Mouse (Mus musculus) MEL (cell line): ENCODE measurements at regions not wholly inside any gene's neighbourhood (a gene's known extent, or its start where the extent isn't known, plus 50 kb on each side); places are given as distances from the start of the nearest gene placed in this dataset.

Experiments used
- CHD1 ChIP-seq: IDR thresholded peaks from 2 replicates; pipeline ENCODE4 v1.6.1; 2012; ENCODE audit warnings: low read depth, mild to moderate bottlenecking, inconsistent platforms, low read length, improper control_type of control experiment
- CTCF ChIP-seq, 3 experiments: IDR thresholded peaks in 2 of 3; conservative IDR thresholded peaks in 1 of 3; 2 replicates each; pipeline ENCODE4 v1.5.1; 2011 to 2012; ENCODE audit warnings: low read length in 3 of 3, low read depth in 2 of 3, mild to moderate bottlenecking in 2 of 3, improper control_type of control experiment in 1 of 3, inconsistent platforms in 1 of 3, mixed read lengths in 1 of 3, moderate library complexity in 1 of 3; ENCODE audit not compliant: control insufficient read depth in 1 of 3, insufficient read depth in 1 of 3, poor library complexity in 1 of 3, severe bottlenecking in 1 of 3
- EP300 ChIP-seq, 2 experiments: IDR thresholded peaks; 2 replicates each; pipeline ENCODE4 v1.6.1; 2011; ENCODE audit warnings: improper control_type of control experiment in 2 of 2, low read length in 2 of 2, low read depth in 1 of 2, mild to moderate bottlenecking in 1 of 2
- GABPA ChIP-seq: IDR thresholded peaks from 2 replicates; pipeline ENCODE4 v1.6.1; 2012; ENCODE audit warnings: low read depth, mild to moderate bottlenecking, inconsistent platforms, low read length, improper control_type of control experiment, moderate library complexity
- HCFC1 ChIP-seq: IDR thresholded peaks from 2 replicates; pipeline ENCODE4 v1.6.1; 2012; ENCODE audit warnings: low read depth, mild to moderate bottlenecking, inconsistent platforms, low read length, improper control_type of control experiment, moderate library complexity
- KAT2A ChIP-seq: conservative IDR thresholded peaks from 2 replicates; pipeline ENCODE4 v1.6.1; 2012; ENCODE audit warnings: low read depth, low read length, improper control_type of control experiment, inconsistent platforms
- MAFK ChIP-seq: IDR thresholded peaks from 2 replicates; pipeline ENCODE4 v1.6.1; 2011; ENCODE audit warnings: low read depth, mild to moderate bottlenecking, low read length, improper control_type of control experiment, borderline replicate concordance
- MYC ChIP-seq: IDR thresholded peaks from 2 replicates; pipeline ENCODE4 v1.6.1; 2011; ENCODE audit warnings: low read depth, mild to moderate bottlenecking, low read length, improper control_type of control experiment, moderate library complexity
- POLR2A ChIP-seq, 2 experiments: IDR thresholded peaks; 2 replicates each; pipeline ENCODE4 v1.6.1; 2011 to 2012; ENCODE audit warnings: low read length in 2 of 2, mild to moderate bottlenecking in 2 of 2, control low read depth in 1 of 2, improper control_type of control experiment in 1 of 2, low read depth in 1 of 2, moderate library complexity in 1 of 2; ENCODE audit not compliant: control insufficient read depth in 1 of 2, insufficient read depth in 1 of 2, poor library complexity in 1 of 2
- POLR2AphosphoS2 ChIP-seq: IDR thresholded peaks from 2 replicates; pipeline ENCODE4 v1.6.1; 2011; ENCODE audit warnings: low read length, improper control_type of control experiment
- TAL1 ChIP-seq: IDR thresholded peaks from 2 replicates; pipeline ENCODE4 v1.6.1; 2012; ENCODE audit warnings: mild to moderate bottlenecking, inconsistent platforms, low read length, moderate library complexity, mixed read lengths
- TCF12 ChIP-seq: IDR thresholded peaks from 2 replicates; pipeline ENCODE4 v1.6.1; 2014; ENCODE audit warnings: low read depth, mild to moderate bottlenecking, inconsistent platforms, low read length, improper control_type of control experiment, moderate library complexity

GRCm38 (mm10) chr4:53952288-53952687 is 126.4 kb downstream of the Tmem38b start:
- TF ChIP-seq KAT2A (no peak), EP300 (IDR thresholded peaks at IDR 0.05; ENCODE audit: low read depth in 1 of 2, low read length in 2 of 2) (no peak), CTCF (IDR thresholded peaks at IDR 0.05 in 2 of 3, conservative IDR thresholded peaks at IDR 0.05 in 1 of 3; ENCODE audit: control insufficient read depth in 1 of 3, insufficient read depth in 1 of 3, low read depth in 2 of 3, low read length in 3 of 3, poor library complexity in 1 of 3, severe bottlenecking in 1 of 3) (no peak), CHD1 (no peak), POLR2AphosphoS2 (no peak), TAL1 (no peak), HCFC1 (no peak), TCF12 (no peak), POLR2A (IDR thresholded peaks at IDR 0.05; ENCODE audit: control insufficient read depth in 1 of 2, insufficient read depth in 1 of 2, low read depth in 1 of 2, low read length in 2 of 2, poor library complexity in 1 of 2) (no peak), MYC (no peak), GABPA (no peak), MAFK (no peak)
